Comparison of ENCODE assay signal across 23 mouse cellular contexts in genomic region chr8:3522007-3522697, GRCm38 (mm10). TPM values are rescaled to one million over a fixed set of nuclear protein-coding genes. Genes with fewer than 3 reads are reported as not detected.
DNase-seq lines count a peak whose midpoint lies in the region; ATAC-seq and TF ChIP-seq lines count a peak whose summit lies in the region.
"Had no signal": no experiment of that assay in that cellular context is flagged by ENCODE, and none has a peak within 500 bp of the region (broad histone marks: within the 10 kb centered on the region; RNA-seq: fewer than 3 reads in every experiment).

No protein-coding gene starts in this region.

- H3K9me3 ChIP-seq in liver, embryonic 15.5 days (replicated peaks): no peaks in the 10 kb centered on the region
- no peaks in the 10 kb centered on the region for H3K9me3 ChIP-seq in forebrain, postnatal 0 days (ENCODE audit: low read length)
- H3K9me3 ChIP-seq: embryonic facial prominence, embryonic 13.5 days; forebrain, embryonic 15.5 days; hindbrain, embryonic 13.5 days; limb, embryonic 10.5 days; midbrain, embryonic 10.5 days; neural tube, embryonic 13.5 days had no signal

- H3K4me3 ChIP-seq in liver, embryonic 15.5 days (replicated peaks): peak overlapping the region; percentile 36
- no peak overlapping the region for H3K4me3 ChIP-seq in forebrain, postnatal 0 days (ENCODE audit: low read depth, low read length)
- H3K4me3 ChIP-seq: embryonic facial prominence, embryonic 13.5 days; forebrain, embryonic 15.5 days; hindbrain, embryonic 13.5 days; limb, embryonic 10.5 days; midbrain, embryonic 10.5 days; neural tube, embryonic 13.5 days had no signal

- DNase-seq in c-Kit-negative CD71-positive TER-119-positive erythroid progenitor cells, embryonic 14.5 days (ENCODE audit: low read depth, low spot score): peak; percentile 68
- peak; percentile 77 to 79 for DNase-seq in spleen, postnatal 4 days (ENCODE audit: low spot score in 2 of 2)
- DNase-seq in right cerebral cortex, postnatal 36 days (ENCODE audit: low spot score in 2 of 2): no peak
- no peak for DNase-seq in heart, postnatal 25 days (ENCODE audit: low spot score)
- DNase-seq in forebrain, postnatal 0 days: no peak
- DNase-seq: cerebellum, adult 11-12 months; kidney, adult 11 months; kidney, postnatal 14 days; lung, embryonic 14.5 days had no signal

- H3K27me3 ChIP-seq in liver, embryonic 15.5 days: no peaks in the 10 kb centered on the region
- no peaks in the 10 kb centered on the region for H3K27me3 ChIP-seq in forebrain, postnatal 0 days (ENCODE audit: insufficient read depth, low read length)
- H3K27me3 ChIP-seq: embryonic facial prominence, embryonic 13.5 days; forebrain, embryonic 15.5 days; hindbrain, embryonic 13.5 days; neural tube, embryonic 13.5 days had no signal

- H3K4me1 ChIP-seq in liver, embryonic 15.5 days (replicated peaks): peaks cover 66% of the 10 kb centered on the region
- H3K4me1 ChIP-seq in forebrain, postnatal 0 days (ENCODE audit: insufficient read depth): no peaks in the 10 kb centered on the region

- ATAC-seq in erythroblast, adult 5-6 weeks (replicated peaks; ENCODE audit: low FRiP score, poor library complexity, severe bottlenecking): peak; percentile 95
- ATAC-seq in liver, embryonic 15.5 days (ENCODE audit: insufficient read depth): peak; percentile 99
- no peak for ATAC-seq in forebrain, postnatal 0 days
- ATAC-seq: activated CD4-positive, CD25-positive, alpha-beta regulatory T cell, adult 4 months; forebrain, embryonic 15.5 days had no signal

- TF ChIP-seq CTCF in forebrain, postnatal 0 days (IDR thresholded peaks at IDR 0.05; ENCODE audit: low read depth): no peak

- peak overlapping the region; percentile 69 for H3K4me2 ChIP-seq in liver, embryonic 15.5 days
- no peak overlapping the region for H3K4me2 ChIP-seq in forebrain, postnatal 0 days (ENCODE audit: low read depth)
- H3K4me2 ChIP-seq: embryonic facial prominence, embryonic 13.5 days; forebrain, embryonic 15.5 days; hindbrain, embryonic 13.5 days; lung, embryonic 14.5 days; neural tube, embryonic 13.5 days had no signal

- peaks cover 50% of the 10 kb centered on the region for H3K36me3 ChIP-seq in liver, embryonic 15.5 days (replicated peaks)
- peaks cover 51% of the 10 kb centered on the region for H3K36me3 ChIP-seq in forebrain, postnatal 0 days (ENCODE audit: insufficient read depth)

- intact Hi-C loops in heart, postnatal 25 days (cut with DNase I): no loop called here

- H3K9ac ChIP-seq in liver, embryonic 15.5 days: peak overlapping the region; percentile 28; the same call in 1 of the 2 replicates
- H3K9ac ChIP-seq in forebrain, postnatal 0 days: no peak overlapping the region
- H3K9ac ChIP-seq: embryonic facial prominence, embryonic 13.5 days; forebrain, embryonic 15.5 days; hindbrain, embryonic 13.5 days; lung, embryonic 14.5 days; neural tube, embryonic 13.5 days had no signal

- peak overlapping the region; percentile 96 for H3K27ac ChIP-seq in liver, embryonic 15.5 days (replicated peaks)
- no peak overlapping the region for H3K27ac ChIP-seq in forebrain, postnatal 0 days (ENCODE audit: low read depth, low read length)
- H3K27ac ChIP-seq: embryonic facial prominence, embryonic 13.5 days; forebrain, embryonic 15.5 days; hindbrain, embryonic 13.5 days; limb, embryonic 10.5 days; midbrain, embryonic 10.5 days; neural tube, embryonic 13.5 days had no signal

- 39% methylated on average over 13 of the region's 13 CpGs for WGBS in liver, embryonic 15.5 days (ENCODE audit: insufficient replicate concordance)
- 93% methylated on average over 13 of the region's 13 CpGs for WGBS in forebrain, postnatal 0 days

RNA-seq across cellular contexts. Expression of gene Pnpla6, which starts 7.0 kb away (rescaled TPM):
- 40.9 and 43.5 TPM in 2 replicates for total RNA-seq in erythroblast, adult 5-6 weeks (2015; ENCODE audit: low replicate concordance)
- 61.4 and 77.4 TPM in 2 replicates for total RNA-seq in erythroblast, adult 5-6 weeks (2017; ENCODE audit: low replicate concordance)
- polyA plus RNA-seq in liver, embryonic 15.5 days (2015; fragmentation: Nextera tagmentation; extraction: Ambion mirVana): 9.2 and 11.9 TPM in 2 replicates
- 10 to 100 TPM; 10.6 to 11.9 TPM for total RNA-seq in heart, postnatal 25 days (2021)
- total RNA-seq in forebrain, postnatal 0 days (2014; rRNA removed): 42.6 and 56.4 TPM in 2 replicates
- 22.2 and 26.3 TPM in 2 replicates for polyA plus RNA-seq in forebrain, postnatal 0 days (2015; fragmentation: Nextera tagmentation; extraction: Ambion mirVana)

RNA-seq across cellular contexts. Expression of gene Mcoln1, which starts 21.9 kb away (rescaled TPM):
- 20.2 and 33.6 TPM in 2 replicates for total RNA-seq in erythroblast, adult 5-6 weeks (2015; ENCODE audit: low replicate concordance)
- total RNA-seq in erythroblast, adult 5-6 weeks (2017; ENCODE audit: low replicate concordance): 32.5 and 75.4 TPM in 2 replicates
- polyA plus RNA-seq in liver, embryonic 15.5 days (2015; fragmentation: Nextera tagmentation; extraction: Ambion mirVana): 21.4 and 25.0 TPM in 2 replicates
- 10 to 100 TPM; 18.5 to 22.0 TPM for total RNA-seq in heart, postnatal 25 days (2021)
- total RNA-seq in forebrain, postnatal 0 days (2014; rRNA removed): 63.5 and 77.6 TPM in 2 replicates
- polyA plus RNA-seq in forebrain, postnatal 0 days (2015; fragmentation: Nextera tagmentation; extraction: Ambion mirVana): 69.8 and 80.5 TPM in 2 replicates

RNA-seq across cellular contexts. Expression of gene Zfp358, which starts 29.2 kb away (rescaled TPM):
- total RNA-seq in erythroblast, adult 5-6 weeks (2015; ENCODE audit: low replicate concordance): 2.1 and 3.8 TPM in 2 replicates
- 0.17 and 1.1 TPM in 2 replicates for total RNA-seq in erythroblast, adult 5-6 weeks (2017; ENCODE audit: low replicate concordance)
- polyA plus RNA-seq in liver, embryonic 15.5 days (2015; fragmentation: Nextera tagmentation; extraction: Ambion mirVana): 4.8 and 5.8 TPM in 2 replicates
- total RNA-seq in heart, postnatal 25 days (2021): 10 to 100 TPM; 27.2 to 28.6 TPM
- 64.6 and 85.3 TPM in 2 replicates for total RNA-seq in forebrain, postnatal 0 days (2014; rRNA removed)
- 64.7 and 67.9 TPM in 2 replicates for polyA plus RNA-seq in forebrain, postnatal 0 days (2015; fragmentation: Nextera tagmentation; extraction: Ambion mirVana)

RNA-seq across cellular contexts. Expression of gene C330021F23Rik, which starts 45.6 kb away (rescaled TPM):
- total RNA-seq in erythroblast, adult 5-6 weeks (2015; ENCODE audit: low replicate concordance): not detected in 2 replicates
- not detected in 2 replicates for total RNA-seq in erythroblast, adult 5-6 weeks (2017; ENCODE audit: low replicate concordance)
- polyA plus RNA-seq in liver, embryonic 15.5 days (2015; fragmentation: Nextera tagmentation; extraction: Ambion mirVana): 4.3 and 4.4 TPM in 2 replicates
- under 1 TPM in 1 of 2 experiments, not detected in 1; 0.25 TPM for total RNA-seq in heart, postnatal 25 days (2021)
- not detected in 2 replicates for total RNA-seq in forebrain, postnatal 0 days (2014; rRNA removed)
- 0.22 and 0.29 TPM in 2 replicates for polyA plus RNA-seq in forebrain, postnatal 0 days (2015; fragmentation: Nextera tagmentation; extraction: Ambion mirVana)
- total RNA-seq: gastrocnemius, adult 18-20 months; granulocyte monocyte progenitor cell, adult 5-6 weeks; layer of hippocampus, postnatal 14 days had no signal
- polyA plus RNA-seq: activated CD4-positive, CD25-positive, alpha-beta regulatory T cell, adult 4 months; thymus, postnatal 0 days had no signal

RNA-seq across cellular contexts. Expression of gene Tex45, which starts 51.5 kb away (rescaled TPM):
- not detected in 2 replicates for total RNA-seq in erythroblast, adult 5-6 weeks (2015; ENCODE audit: low replicate concordance)
- total RNA-seq in erythroblast, adult 5-6 weeks (2017; ENCODE audit: low replicate concordance): not detected in 2 replicates
- not detected in 2 replicates for polyA plus RNA-seq in liver, embryonic 15.5 days (2015; fragmentation: Nextera tagmentation; extraction: Ambion mirVana)
- total RNA-seq in heart, postnatal 25 days (2021): not detected
- total RNA-seq in forebrain, postnatal 0 days (2014; rRNA removed): 0.15 TPM in 1 of 2 replicates, not detected in the other
- 0.18 and 0.68 TPM in 2 replicates for polyA plus RNA-seq in forebrain, postnatal 0 days (2015; fragmentation: Nextera tagmentation; extraction: Ambion mirVana)
- total RNA-seq: gastrocnemius, adult 18-20 months; granulocyte monocyte progenitor cell, adult 5-6 weeks had no signal
- polyA plus RNA-seq: activated CD4-positive, CD25-positive, alpha-beta regulatory T cell, adult 4 months; heart, embryonic 16.5 days; limb, embryonic 10.5 days; lung, embryonic 14.5 days; midbrain, embryonic 10.5 days; thymus, postnatal 0 days had no signal

Comparison
In these comparisons a context has a peak if more than half of its experiments do, and no peak if none do; other contexts are left out.
1. DNase-seq: peak in c-Kit-negative CD71-positive TER-119-positive erythroid progenitor cells, embryonic 14.5 days (single experiment) and spleen, postnatal 4 days (2 of 2); none in right cerebral cortex, postnatal 36 days (0 of 2), heart, postnatal 25 days (single experiment) and forebrain, postnatal 0 days (single experiment).
2. RNA of gene Zfp358, which starts 29.2 kb away (total RNA-seq): 64.6 to 85.3 TPM in forebrain, postnatal 0 days and 27.2 to 28.6 TPM in heart, postnatal 25 days; 0.17 to 3.8 TPM in erythroblast, adult 5-6 weeks; every median in the first group is over 4 times any median in the second.